17 mouse cellular contexts compared by ENCODE assay signal in genomic region chr16:62128147-62128546, GRCm38 (mm10).
"Had no signal": no experiment of that assay in that cellular context is flagged by ENCODE, and none has a peak within 500 bp of the region (broad histone marks: within the 10 kb centered on the region; RNA-seq: fewer than 3 reads in every experiment).

No protein-coding gene starts in this region.

- ATAC-seq: hindbrain, embryonic 16.5 days; inflammation-experienced regulatory T-cells, adult 6 months; intestine, embryonic 15.5 days; intestine, postnatal 0 days had no signal

- DNase-seq: gastrocnemius, adult 2 months; gastrocnemius, postnatal 10 days; gastrocnemius, postnatal 25 days; heart, adult 18-20 months; heart, postnatal 10 days; heart, postnatal 4 days; kidney, adult 18-20 months; kidney, adult 8-10 months; kidney, postnatal 10 days; kidney, postnatal 25 days; kidney, postnatal 4 days; liver; liver, embryonic 13.5 days had no signal
